Mouse (Mus musculus): ENCODE measurements around the gene Coil. TPM values are rescaled to one million over a fixed set of nuclear protein-coding genes. Genes with fewer than 3 reads are reported as not detected.

Coil gene
- polyA plus RNA-seq, 1 experiment from 2014 or later, result 20.1 TPM

DNA sequence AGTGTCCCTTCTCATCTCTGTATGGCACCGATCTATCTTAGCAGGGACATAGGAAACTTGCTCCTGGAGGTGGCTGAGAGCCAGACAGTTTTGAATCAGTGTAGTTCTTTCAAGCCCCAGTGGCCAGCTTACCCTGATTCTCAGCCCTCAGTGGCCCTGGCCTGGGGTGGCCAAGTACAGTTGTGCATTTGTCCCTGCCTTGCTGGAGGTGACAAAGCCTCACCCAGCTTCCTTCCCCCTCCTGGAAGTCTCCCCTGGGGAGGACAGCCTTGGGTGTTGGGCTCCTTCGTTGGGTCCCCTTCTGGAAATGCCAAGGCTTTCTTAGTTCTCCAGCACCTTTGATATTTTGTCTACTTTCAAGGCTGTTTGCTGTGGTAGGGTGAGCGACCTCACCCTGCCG, 33.7 kb downstream of the Coil start:
- H3K27me3 ChIP-seq (ENCODE audit: control insufficient read depth, insufficient read depth, low read length), result peaks cover 12% of the 10 kb centered on the region
- no peak overlapping the region for H3K4me3 ChIP-seq (ENCODE audit: low read depth, low read length)
- no peak overlapping the region for H3K9ac ChIP-seq (ENCODE audit: low read length)
- no peaks in the 10 kb centered on the region for H3K36me3 ChIP-seq (ENCODE audit: control insufficient read depth, insufficient read depth, low read length)
- H3K27ac ChIP-seq (replicated peaks; ENCODE audit: low read depth, low read length), result no peak overlapping the region
- ATAC-seq (ENCODE audit: insufficient number of reproducible peaks, low FRiP score, low TSS enrichment, low read depth) (no peak), DNase-seq (ENCODE audit: low spot score) (no peak)
- no peaks in the 10 kb centered on the region for H3K9me3 ChIP-seq (ENCODE audit: control insufficient read depth, low read length)
- no peak overlapping the region for H3K4me2 ChIP-seq (ENCODE audit: low read depth, severe bottlenecking)
- 68% methylated on average over 4 of the region's 4 CpGs for WGBS
- peaks cover 3% of the 10 kb centered on the region; the same call in 1 of the 2 replicates for H3K4me1 ChIP-seq (ENCODE audit: control insufficient read depth, insufficient read depth, low read length)

DNA sequence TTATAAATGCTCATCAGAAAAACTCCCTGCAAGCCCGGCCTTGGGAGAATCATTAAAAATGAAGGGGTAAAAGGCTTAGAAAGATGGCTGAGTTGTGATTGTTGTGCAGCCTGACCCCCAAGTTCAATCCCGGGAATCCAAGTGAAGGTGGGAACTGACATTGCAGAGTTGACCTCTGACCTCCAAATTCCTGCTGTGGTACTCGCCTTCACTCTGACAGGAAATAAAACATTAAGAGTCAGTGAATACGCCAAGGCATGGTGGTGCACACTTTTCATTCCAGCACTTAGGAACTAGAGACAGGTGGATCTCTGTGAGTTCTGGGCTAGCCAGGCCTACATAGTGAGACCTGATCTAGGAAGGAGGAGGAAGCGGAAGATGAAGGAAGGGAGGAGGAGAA, 35.4 kb downstream of the Coil start:
- Histone ChIP-seq H3K4me1 (ENCODE audit: control insufficient read depth, insufficient read depth, low read length) (peaks cover 3% of the 10 kb centered on the region; the same call in 1 of the 2 replicates), H3K27ac (replicated peaks; ENCODE audit: low read depth, low read length) (no peak overlapping the region), H3K36me3 (ENCODE audit: control insufficient read depth, insufficient read depth, low read length) (no peaks in the 10 kb centered on the region), H3K9me3 (ENCODE audit: control insufficient read depth, low read length) (no peaks in the 10 kb centered on the region), H3K4me3 (ENCODE audit: low read depth, low read length) (no peak overlapping the region), H3K4me2 (ENCODE audit: low read depth, severe bottlenecking) (no peak overlapping the region), H3K27me3 (ENCODE audit: control insufficient read depth, insufficient read depth, low read length) (no peaks in the 10 kb centered on the region), H3K9ac (ENCODE audit: low read length) (no peak overlapping the region)
- DNase-seq (ENCODE audit: low spot score), result no peak
- ATAC-seq (ENCODE audit: insufficient number of reproducible peaks, low FRiP score, low TSS enrichment, low read depth), result no peak
- WGBS, result 53% methylated on average over 5 of the region's 5 CpGs

DNA sequence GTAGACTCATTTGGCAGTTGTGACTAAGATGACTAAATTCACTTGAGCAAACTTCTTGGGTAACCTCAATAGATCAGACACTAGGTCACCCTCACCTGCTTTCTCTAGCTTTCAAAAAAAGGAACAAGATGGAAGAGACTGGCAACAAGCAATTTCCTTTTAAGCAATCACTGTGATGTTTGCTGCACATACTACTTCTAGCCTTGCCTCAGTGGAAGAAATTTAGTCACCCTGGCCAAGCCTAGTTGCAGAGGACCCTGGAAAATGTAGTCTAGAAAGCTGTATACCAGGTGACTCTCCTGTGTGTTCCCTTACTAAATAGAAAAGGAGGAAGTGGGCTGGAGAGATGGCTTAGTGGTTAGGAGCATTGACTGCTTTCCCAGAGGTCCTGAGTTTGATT, 36.4 kb downstream of the Coil start:
- ATAC-seq (ENCODE audit: insufficient number of reproducible peaks, low FRiP score, low TSS enrichment, low read depth), result no peak

DNA sequence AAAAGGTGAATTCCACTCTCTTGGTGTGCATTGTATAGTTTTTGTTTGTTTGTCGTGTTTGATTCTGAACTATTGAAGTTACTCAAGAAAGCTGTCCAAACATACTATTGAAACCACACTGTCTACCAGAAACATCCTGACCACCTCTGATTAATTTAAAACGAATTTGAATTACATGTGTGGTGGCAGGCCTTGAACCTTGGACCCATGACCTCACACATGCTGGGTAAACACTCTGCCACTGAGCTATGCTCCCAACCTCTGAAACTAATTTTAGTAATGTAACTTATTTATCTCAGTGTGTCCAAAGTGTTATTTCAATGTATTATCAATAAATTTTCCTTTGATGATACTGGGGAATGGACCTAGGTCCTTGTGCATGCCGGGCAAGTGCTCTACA, 37.5 kb downstream of the Coil start:
- Histone ChIP-seq H3K27me3 (ENCODE audit: control insufficient read depth, insufficient read depth, low read length) (no peaks in the 10 kb centered on the region), H3K9ac (ENCODE audit: low read length) (no peak overlapping the region), H3K4me1 (ENCODE audit: control insufficient read depth, insufficient read depth, low read length) (peaks cover 3% of the 10 kb centered on the region; the same call in 1 of the 2 replicates), H3K9me3 (ENCODE audit: control insufficient read depth, low read length) (no peaks in the 10 kb centered on the region), H3K4me2 (ENCODE audit: low read depth, severe bottlenecking) (no peak overlapping the region), H3K36me3 (ENCODE audit: control insufficient read depth, insufficient read depth, low read length) (peaks cover 2% of the 10 kb centered on the region; the same call in 1 of the 2 replicates), H3K27ac (replicated peaks; ENCODE audit: low read depth, low read length) (no peak overlapping the region), H3K4me3 (ENCODE audit: low read depth, low read length) (no peak overlapping the region)
- WGBS, result 89% methylated on average over 3 of the region's 3 CpGs
- ATAC-seq (ENCODE audit: insufficient number of reproducible peaks, low FRiP score, low TSS enrichment, low read depth) (no peak), DNase-seq (ENCODE audit: low spot score) (no peak)

More for the DNA sequence above, 36.4 kb downstream of the Coil start:
- no peak for DNase-seq (ENCODE audit: low spot score)
- Histone ChIP-seq H3K27ac (replicated peaks; ENCODE audit: low read depth, low read length) (no peak overlapping the region), H3K27me3 (ENCODE audit: control insufficient read depth, insufficient read depth, low read length) (no peaks in the 10 kb centered on the region), H3K4me1 (ENCODE audit: control insufficient read depth, insufficient read depth, low read length) (peaks cover 3% of the 10 kb centered on the region; the same call in 1 of the 2 replicates), H3K36me3 (ENCODE audit: control insufficient read depth, insufficient read depth, low read length) (peaks cover 2% of the 10 kb centered on the region; the same call in 1 of the 2 replicates), H3K4me3 (ENCODE audit: low read depth, low read length) (no peak overlapping the region), H3K4me2 (ENCODE audit: low read depth, severe bottlenecking) (no peak overlapping the region), H3K9me3 (ENCODE audit: control insufficient read depth, low read length) (no peaks in the 10 kb centered on the region), H3K9ac (ENCODE audit: low read length) (no peak overlapping the region)

DNA sequence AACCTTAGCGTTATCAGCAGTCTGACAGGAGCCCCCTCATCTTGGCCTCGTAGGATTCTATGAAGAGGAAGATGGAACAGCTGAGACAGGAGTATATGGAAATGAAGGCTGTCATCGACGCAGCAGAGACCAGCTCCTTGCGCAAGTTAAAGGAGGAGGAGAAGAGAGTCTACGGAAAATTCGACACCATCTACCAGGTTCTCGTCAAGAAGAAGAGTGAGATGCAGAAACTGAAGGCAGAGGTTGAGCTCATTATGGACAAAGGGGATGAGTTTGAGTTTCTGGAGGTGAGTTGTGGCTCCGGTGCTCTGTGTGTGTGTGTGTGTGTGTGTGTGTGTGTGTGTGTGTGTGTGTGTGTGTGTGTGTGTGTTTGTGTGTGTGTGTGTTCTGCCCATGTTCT, 39.0 kb downstream of the Coil start:
- DNase-seq (ENCODE audit: low spot score) (no peak), ATAC-seq (ENCODE audit: insufficient number of reproducible peaks, low FRiP score, low TSS enrichment, low read depth) (no peak)
- Histone ChIP-seq H3K36me3 (ENCODE audit: control insufficient read depth, insufficient read depth, low read length) (peaks cover 2% of the 10 kb centered on the region; the same call in 1 of the 2 replicates), H3K27ac (replicated peaks; ENCODE audit: low read depth, low read length) (no peak overlapping the region), H3K4me1 (ENCODE audit: control insufficient read depth, insufficient read depth, low read length) (no peaks in the 10 kb centered on the region), H3K4me2 (ENCODE audit: low read depth, severe bottlenecking) (no peak overlapping the region), H3K9me3 (ENCODE audit: control insufficient read depth, low read length) (no peaks in the 10 kb centered on the region), H3K27me3 (ENCODE audit: control insufficient read depth, insufficient read depth, low read length) (no peaks in the 10 kb centered on the region), H3K9ac (ENCODE audit: low read length) (no peak overlapping the region), H3K4me3 (ENCODE audit: low read depth, low read length) (no peak overlapping the region)
- WGBS, result 88% methylated on average over 9 of the region's 9 CpGs

DNA sequence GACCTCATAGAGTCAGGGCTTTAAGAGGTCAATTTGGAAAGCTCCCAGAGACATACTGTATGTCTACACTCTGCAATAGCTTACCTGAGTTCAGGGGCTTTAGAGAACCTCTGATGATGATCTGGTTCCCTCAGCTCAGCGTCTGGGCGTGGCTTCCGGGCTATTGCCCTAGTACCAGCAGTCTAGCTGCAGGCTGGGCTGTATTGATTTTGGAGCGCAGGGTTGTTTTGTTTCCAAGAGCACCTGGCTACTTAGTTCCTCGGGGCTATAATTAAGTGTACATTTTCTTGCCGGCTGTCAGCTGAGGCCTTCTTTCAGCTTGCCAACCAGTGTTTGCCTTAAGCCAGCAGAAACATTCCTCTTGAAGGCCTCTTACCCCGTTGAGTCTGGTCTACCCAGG, 39.4 kb downstream of the Coil start:
- ATAC-seq (ENCODE audit: insufficient number of reproducible peaks, low FRiP score, low TSS enrichment, low read depth), result no peak
- no peaks in the 10 kb centered on the region for H3K4me1 ChIP-seq (ENCODE audit: control insufficient read depth, insufficient read depth, low read length)
- no peak for DNase-seq (ENCODE audit: low spot score)
- H3K36me3 ChIP-seq (ENCODE audit: control insufficient read depth, insufficient read depth, low read length), result peaks cover 2% of the 10 kb centered on the region; the same call in 1 of the 2 replicates
- no peak overlapping the region for H3K4me3 ChIP-seq (ENCODE audit: low read depth, low read length)
- no peaks in the 10 kb centered on the region for H3K9me3 ChIP-seq (ENCODE audit: control insufficient read depth, low read length)
- no peaks in the 10 kb centered on the region for H3K27me3 ChIP-seq (ENCODE audit: control insufficient read depth, insufficient read depth, low read length)
- WGBS, result 76% methylated on average over 7 of the region's 7 CpGs
- no peak overlapping the region for H3K27ac ChIP-seq (replicated peaks; ENCODE audit: low read depth, low read length)
- H3K4me2 ChIP-seq (ENCODE audit: low read depth, severe bottlenecking), result no peak overlapping the region
- H3K9ac ChIP-seq (ENCODE audit: low read length), result no peak overlapping the region

DNA sequence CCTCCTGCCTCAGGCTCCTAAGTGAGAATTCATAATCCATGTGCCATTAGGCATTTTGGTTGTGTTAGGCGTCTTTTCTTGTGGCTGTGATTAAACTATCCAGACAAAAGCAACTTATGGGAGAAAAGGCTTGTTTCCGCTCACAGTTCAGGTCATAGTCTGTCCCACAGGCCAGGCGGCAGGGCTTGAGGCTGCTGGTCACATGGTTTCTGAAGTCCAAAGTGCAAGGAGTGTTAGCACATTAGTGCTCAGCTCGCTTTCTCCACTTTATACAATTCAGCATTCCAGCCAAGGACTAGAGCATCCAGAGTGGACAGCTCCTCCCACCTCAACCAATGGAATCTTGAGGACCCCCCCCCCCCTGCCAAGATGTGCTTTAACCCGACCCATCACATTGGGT, 42.2 kb downstream of the Coil start:
- Histone ChIP-seq H3K27me3 (ENCODE audit: control insufficient read depth, insufficient read depth, low read length) (no peaks in the 10 kb centered on the region), H3K27ac (replicated peaks; ENCODE audit: low read depth, low read length) (no peak overlapping the region), H3K4me1 (ENCODE audit: control insufficient read depth, insufficient read depth, low read length) (no peaks in the 10 kb centered on the region), H3K9me3 (ENCODE audit: control insufficient read depth, low read length) (no peaks in the 10 kb centered on the region), H3K4me3 (ENCODE audit: low read depth, low read length) (no peak overlapping the region), H3K36me3 (ENCODE audit: control insufficient read depth, insufficient read depth, low read length) (peaks cover 2% of the 10 kb centered on the region; the same call in 1 of the 2 replicates), H3K9ac (ENCODE audit: low read length) (no peak overlapping the region), H3K4me2 (ENCODE audit: low read depth, severe bottlenecking) (no peak overlapping the region)
- DNase-seq (ENCODE audit: low spot score), result no peak
- no peak for ATAC-seq (ENCODE audit: insufficient number of reproducible peaks, low FRiP score, low TSS enrichment, low read depth)
- WGBS, result 77% methylated on average over 5 of the region's 5 CpGs

DNA sequence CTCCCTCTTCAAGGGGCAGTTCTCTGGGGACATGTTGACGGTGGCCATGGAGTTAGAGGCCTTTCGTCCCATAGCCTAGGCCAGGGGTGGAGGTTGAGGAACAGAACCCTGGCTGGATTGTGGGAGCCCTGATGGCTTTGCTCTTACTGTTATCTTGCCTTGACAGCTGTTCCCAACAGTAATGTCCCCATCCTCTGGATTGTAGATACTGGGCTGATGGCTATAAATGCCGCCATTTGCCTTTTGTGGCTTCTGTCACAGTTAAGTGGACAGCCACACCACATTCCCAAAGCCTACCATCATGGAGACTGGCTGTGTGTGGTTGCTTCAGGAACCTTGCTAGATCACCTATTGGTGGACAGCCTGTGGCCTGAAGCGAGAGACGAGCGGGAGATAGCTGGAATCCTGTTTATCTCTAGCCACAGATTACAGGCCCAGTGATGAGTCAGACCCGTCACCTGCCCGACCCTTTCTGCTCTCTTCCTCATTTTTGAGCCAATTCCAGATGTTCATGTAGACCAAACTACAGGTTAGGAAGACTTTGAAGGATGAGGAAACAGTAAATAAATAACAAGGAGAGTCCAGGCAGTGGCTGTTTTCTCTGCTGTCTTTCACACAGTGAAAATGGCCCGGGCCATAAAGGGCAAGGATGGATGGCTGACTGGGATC, 47.6 kb downstream of the Coil start:
- Histone ChIP-seq H3K9ac (ENCODE audit: low read length) (no peak overlapping the region), H3K4me3 (ENCODE audit: low read depth, low read length) (no peak overlapping the region), H3K27ac (replicated peaks; ENCODE audit: low read depth, low read length) (no peak overlapping the region), H3K4me2 (ENCODE audit: low read depth, severe bottlenecking) (no peak overlapping the region), H3K36me3 (ENCODE audit: control insufficient read depth, insufficient read depth, low read length) (no peaks in the 10 kb centered on the region), H3K4me1 (ENCODE audit: control insufficient read depth, insufficient read depth, low read length) (no peaks in the 10 kb centered on the region), H3K9me3 (ENCODE audit: control insufficient read depth, low read length) (no peaks in the 10 kb centered on the region), H3K27me3 (ENCODE audit: control insufficient read depth, insufficient read depth, low read length) (no peaks in the 10 kb centered on the region)
- WGBS, result 87% methylated on average over 9 of the region's 9 CpGs
- no peak for DNase-seq (ENCODE audit: low spot score)
- ATAC-seq (ENCODE audit: insufficient number of reproducible peaks, low FRiP score, low TSS enrichment, low read depth), result no peak
